Mouse (Mus musculus) heart, adult 9 months (tissue): ENCODE data around the gene Git1.

Experiments used
- DNase-seq, 2 experiments: peaks; one replicate each; pipeline ENCODE4 v3.0.0; 2022; ENCODE audit warnings: low spot score in 2 of 2

The Git1 gene

DNA sequence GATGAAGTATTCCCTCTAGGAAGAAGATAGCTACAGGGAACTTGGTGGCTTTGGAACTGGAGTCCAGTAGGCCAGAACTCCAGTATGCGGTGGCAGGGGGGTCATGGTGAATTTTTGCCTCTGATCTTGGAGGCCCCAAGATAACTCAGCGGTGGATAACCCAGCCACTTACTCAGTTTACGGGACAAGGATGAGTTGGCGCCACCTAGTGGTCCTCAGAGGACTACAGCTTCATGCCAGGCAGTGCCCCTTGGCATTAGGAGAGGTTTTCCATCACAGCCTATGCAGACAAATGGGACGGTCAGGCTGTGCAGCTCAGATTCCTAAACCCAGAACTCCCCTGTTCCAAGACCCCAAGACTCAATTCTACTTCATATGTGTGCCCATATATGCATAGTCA is 8.0 kb downstream of the Git1 start:
- peak in 1 of 2 experiments; percentile 79 for DNase-seq

DNA sequence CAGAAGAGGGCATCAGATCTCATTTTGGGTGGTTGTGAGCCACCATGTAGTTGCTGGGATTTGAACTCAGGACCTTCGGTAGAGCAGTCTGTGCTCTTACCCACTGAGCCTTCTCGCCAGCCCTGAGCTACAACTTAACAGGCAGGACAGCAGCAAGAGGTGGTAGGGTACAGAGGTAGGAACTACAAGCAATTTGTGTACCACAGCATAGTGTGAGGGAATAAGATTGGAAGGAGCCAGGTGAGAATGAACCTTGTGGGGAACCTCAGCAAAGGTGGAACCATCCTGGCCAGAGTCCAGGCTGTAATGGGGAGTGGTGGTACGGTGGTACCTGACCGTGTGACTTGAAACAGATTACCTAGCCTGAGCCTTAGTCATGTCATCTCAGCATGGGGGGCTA is 8.6 kb downstream of the Git1 start:
- DNase-seq = no peak

DNA sequence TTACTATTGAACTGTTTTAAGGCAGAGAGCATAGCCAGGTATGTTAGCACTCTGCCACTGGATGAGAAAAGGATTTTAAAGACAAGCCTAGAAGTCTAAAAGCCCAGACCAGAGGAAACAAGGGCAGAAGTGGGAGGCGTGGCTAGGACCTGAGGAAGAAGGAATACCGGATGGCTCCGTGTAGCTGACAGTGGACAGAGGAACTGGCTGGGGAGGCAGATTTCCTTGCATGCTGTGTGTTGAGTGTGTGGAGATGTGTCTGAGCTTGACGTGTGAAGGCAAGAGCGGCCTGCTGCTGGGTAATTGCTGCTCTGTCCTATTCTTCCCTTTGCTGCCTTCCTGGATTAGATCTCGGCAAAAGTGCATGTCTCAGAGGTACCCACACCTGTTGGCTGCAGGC is 9.1 kb downstream of the Git1 start:
- DNase-seq = no peak

DNA sequence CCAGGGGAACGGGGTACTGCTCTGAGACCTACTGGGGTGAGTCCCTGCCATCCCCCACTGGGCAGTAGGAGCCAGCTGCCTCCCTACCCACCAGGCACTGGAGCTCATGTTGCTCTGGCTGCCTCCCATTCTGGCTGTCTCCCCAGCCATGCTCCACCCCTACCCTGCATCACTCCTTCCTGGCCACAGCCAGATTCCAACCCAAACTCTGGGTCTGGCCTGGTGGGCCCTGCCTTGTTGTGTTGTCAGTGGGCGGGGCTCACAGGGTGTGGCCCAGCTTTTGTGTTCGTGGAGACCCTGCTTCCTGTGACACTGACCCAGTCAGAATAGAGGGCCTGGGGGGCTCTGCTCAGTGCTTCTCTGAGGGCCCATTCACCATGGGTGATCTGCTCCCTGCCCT is 10.1 kb downstream of the Git1 start:
- DNase-seq = peak in 1 of 2 experiments; percentile 51

DNA sequence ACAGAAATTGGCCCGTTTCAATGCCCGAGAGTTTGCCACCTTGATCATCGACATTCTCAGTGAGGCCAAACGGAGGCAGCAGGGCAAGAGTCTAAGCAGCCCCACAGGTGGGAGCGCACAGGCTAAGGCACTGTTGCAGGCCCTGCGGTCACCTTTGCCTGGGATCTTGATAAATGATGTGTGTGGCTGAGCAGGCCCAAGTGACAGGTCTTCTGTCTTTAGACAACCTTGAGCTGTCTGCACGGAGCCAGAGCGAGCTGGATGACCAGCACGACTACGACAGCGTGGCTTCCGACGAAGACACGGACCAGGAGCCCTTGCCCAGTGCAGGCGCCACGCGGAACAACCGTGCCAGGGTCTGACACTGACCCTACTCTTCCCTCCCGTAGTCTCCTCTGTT is 11.0 kb downstream of the Git1 start:
- DNase-seq = no peak

DNA sequence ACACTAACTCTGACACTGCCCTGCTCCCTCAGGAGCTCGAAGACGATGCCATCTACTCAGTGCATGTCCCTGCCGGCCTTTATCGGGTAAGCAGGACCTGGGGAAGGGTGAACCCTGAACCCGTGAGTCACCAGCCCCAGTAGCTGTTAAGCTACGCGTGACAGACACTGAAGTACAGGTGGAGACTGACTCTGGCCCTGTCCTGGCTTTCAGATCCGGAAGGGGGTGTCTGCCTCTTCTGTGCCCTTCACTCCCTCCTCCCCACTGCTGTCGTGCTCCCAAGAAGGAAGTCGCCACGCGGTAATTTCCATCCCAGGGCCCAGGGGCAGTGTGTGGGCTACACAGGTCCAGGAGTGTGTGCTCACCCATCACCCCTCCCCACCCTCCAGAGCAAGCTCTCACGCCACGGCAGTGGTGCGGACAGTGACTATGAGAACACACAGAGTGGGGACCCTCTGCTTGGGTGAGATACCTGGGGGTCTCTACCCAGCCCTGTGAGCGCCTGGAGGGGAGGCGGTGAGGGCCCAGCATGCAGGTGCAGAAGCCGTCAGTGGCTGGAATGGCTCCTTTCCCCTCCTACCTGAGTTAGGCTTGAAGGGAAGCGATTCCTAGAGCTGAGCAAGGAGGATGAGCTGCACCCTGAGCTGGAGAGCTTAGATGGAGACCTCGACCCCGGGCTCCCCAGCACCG is 12.1 kb downstream of the Git1 start:
- no peak for DNase-seq

DNA sequence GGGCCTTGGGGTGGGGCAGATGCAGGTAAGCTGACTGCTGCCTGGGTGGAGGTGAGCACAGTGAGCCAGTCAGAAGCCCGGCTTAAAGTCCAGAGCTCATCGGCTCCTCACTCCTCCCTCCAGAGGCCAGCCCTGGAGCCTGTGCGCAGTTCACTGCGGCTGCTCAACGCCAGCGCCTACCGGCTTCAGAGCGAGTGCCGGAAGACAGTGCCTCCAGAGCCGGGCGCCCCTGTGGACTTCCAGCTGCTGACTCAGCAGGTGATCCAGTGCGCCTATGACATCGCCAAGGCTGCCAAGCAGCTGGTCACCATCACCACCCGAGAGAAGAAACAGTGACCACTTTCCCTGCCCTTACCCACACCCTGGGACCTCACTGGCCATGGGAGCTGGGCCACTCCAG is 12.9 kb downstream of the Git1 start:
- DNase-seq = no peak

DNA sequence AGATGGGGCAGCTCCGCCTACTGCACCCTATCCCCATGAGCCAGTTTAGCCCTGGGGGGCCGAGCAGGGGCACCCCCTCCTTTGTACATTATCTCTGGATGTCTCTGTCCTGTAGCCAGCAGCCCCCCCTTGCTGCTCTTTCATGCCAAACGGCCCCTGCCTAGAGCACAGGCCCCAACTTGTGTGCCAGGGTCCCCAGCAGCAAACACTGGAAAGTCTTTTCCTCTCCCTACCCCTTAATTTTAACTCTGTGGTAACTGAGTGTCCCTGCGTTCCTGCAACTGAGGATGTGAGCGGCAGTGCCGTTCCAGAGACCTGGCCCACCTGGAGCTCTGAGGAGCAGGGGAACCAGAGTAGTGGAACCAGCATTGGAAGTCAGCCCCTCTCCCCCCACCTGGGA is 13.6 kb downstream of the Git1 start:
- DNase-seq = no peak

DNA sequence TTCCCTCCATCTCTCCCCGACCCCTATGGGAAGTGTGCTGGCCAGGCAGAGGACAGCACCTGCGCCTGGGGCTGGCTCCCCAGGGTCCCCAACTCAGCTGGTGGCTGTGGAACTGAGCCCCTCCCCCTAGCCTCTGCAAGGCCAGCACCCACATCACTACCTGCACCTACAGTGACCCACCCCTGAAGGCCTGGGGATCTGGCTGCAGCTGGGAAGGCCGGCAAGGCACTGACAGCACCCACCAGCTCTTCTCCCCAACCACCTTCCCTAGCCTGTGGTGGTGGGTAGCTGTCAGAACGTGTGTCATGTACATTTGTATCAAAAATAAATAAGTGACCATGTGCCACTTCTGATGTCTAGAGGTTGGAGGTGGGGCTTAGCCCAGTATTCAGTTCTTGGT is 14.1 kb downstream of the Git1 start:
- DNase-seq = no peak

DNA sequence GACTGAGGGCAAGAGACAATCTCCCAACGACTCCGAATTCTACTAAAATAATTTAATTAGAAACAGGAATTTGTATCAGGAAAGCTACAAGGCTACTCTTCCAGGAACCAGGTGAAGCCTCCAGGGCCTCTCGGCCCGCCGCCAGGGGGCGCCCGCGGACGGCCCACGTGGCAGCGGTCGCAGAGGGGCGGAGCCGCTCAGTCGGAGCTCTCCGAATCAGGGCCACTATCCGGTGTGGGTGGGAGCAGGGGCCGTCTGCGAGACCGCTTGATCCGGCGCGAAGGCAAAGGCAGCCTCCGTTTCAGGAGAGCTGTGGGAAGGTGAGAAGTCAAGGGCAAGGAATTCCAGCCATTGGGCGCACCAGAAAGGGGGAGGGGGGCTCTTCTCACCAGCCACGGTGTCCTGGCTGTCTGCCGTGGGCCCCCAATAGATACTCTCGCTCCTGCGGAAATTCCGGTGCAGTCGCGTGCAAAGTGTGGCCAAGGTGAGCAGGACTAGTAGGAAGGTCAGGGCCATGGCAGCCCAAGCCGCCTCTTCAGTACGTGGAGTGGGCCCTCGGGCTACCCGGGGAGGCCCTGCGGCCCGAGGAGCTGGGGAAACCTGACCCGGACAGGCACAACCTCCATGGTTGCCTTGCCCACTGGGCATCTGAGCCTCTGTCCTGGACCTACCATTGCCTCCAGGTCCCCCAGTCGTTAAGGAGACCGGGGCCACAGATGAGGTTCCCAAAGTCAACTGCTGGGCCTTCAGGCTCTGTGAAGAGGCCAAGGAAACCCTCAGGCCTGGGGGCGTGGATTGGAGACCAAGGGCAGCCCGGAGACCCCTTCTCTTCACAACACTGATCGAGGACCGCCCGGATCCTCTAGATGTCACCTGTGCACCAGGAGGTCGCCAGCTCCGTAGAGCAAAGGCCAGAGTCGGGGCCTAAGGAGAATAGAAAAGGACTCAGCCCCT is 15.0 kb downstream of the Git1 start:
- DNase-seq = peak; percentile 81 to 83

DNA sequence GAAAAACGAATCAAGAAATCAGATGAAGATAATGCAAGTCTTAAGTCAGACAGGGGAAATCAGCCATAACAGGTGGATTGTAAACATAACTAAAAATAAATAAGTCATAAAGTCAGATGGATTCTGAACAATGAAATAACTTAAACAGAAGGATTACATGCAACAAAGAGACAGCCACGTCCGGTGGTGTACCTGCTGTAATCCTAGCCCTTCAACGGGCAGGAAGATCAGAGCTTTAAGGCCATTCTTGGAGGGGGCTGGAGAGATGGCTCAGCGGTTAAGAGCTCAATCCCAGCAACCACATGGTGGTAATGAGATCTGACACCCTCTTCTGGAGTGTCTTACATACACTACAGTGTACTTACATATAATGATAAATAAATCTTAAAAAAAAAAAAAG is 18.0 kb downstream of the Git1 start:
- DNase-seq = no peak

DNA sequence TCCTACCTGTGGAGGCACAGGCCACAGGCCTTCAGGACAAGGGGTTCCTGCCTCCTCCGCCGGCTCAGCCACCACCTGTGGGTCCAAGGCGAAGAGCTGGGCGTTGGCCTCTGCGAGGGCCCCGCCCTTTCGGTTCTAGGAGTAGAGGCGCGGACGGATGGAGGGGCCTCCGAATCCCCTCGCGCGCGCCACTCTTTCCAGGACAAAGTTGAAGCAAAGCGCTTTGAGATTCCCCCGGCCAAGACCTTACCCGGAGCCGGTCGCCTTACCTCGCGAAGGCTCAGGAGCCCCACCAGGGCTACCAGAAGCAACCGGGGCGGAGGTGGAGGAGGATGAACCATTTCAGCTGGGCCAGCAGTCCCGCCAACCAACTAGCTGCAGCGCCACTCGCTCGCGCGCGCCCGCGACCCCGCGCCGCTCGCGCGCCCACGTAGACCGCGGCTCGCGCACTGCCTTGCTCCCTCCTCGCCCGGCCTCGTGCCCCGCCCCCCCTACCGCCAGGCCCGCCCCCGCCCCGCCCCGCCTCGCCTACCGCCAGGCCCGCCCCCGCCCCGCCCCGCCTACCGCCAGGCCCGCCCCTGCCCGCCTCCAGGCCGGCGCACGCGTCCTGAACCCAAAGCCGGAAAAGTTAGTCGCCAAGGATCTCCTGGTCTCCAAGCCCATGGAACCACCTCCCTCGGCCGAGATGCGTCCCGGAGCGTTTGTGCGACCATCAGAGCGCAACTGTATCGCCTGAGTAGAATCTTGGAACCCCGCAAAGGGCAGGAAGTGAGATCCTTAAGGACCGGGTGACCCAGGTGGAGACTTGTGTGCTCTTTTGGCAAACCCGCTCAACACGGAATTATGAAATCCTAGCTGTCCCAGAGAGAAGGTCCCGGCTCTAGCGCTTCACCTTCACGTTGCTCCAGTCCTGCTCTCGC is 19.8 kb downstream of the Git1 start:
- DNase-seq = peak; percentile 88

DNA sequence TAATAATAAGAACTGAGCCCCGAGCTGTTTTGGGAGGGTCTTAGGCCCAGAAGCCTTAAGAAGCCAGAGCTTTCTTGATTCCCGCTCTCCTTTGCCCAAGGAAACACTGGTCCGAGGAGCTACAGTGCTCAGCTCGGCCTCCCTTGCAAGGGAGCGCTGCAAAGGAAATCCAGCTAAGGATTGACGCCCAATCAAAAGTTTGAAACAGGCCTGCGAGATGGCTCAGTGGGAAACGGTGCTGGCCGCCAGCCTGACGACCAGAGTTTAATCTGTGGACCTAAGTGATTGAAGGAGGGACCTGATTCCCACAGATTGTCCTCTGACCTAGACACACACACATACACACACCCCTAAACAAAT is 20.4 kb downstream of the Git1 start:
- no peak for DNase-seq

DNA sequence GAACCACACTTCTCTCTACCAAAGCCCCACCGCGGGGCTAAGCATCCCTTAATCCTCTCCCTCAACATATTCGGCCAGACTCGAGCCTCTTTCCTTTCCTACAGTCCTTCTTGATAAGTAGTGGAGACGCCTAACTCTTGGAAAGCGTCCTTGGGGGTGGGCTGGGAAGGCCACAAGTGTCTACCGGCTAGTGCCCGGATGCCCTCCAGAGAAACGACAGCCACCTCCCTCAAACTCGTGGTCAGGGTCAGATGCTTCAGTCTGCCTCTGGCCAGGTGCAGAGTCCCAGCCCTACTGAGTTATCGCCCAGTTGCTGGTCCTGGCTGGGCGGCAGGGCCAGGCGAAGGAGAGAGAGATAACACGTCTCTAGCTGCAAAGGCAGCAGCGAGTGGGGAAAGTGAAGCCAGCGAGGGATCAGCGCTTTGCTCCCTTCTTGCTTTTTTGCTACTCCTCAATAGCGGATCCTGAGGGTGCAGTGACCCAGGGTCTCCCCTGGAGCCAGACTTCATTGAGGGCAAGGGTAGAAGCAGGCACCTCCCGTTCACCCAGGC is 21.0 kb downstream of the Git1 start:
- DNase-seq = peak in 1 of 2 experiments; percentile 42

DNA sequence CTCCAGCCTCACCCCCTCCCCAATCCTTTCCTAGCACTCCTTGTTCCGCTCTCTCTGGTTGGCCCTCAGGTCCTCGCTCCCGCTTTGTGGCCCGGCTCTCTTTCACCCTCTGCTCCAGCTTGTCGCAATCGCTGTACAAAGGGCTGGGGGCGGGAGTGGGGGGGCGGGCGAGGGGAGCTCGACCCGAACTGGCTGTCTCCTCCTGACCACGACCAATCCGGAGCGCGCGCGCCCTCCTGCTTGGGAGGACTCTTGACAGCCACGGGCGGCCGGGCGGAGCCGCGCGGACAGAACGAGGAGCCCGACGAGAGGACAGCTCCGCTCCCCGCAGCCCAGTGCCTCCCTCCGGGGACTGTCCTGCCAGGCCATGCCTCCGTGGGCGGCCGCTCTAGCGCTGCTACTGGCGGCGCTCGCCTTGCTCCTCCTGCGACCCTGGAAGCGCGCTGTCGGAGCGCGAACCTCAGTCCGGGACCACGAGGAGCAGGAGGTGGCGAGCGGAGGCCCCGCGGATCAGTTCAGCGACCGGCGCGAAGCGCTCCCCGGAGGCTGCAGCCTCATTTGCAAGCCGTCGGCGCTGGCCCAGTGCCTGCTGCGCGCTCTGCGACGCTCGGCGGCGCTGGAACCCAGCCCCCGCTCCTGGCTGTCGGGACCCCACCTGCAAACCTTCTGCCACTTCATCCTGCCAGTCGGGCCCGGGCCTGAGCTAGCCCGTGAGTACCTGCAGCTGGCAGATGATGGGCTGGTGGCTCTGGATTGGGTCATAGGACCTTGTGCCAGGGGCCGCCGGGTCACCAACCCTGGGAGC is 21.7 kb downstream of the Git1 start, which contains the start of gene Abhd15:
TSS of gene Abhd15 (plus strand) at position 290 of the 805 bp plus-strand sequence.
- DNase-seq = peak; percentile 84

DNA sequence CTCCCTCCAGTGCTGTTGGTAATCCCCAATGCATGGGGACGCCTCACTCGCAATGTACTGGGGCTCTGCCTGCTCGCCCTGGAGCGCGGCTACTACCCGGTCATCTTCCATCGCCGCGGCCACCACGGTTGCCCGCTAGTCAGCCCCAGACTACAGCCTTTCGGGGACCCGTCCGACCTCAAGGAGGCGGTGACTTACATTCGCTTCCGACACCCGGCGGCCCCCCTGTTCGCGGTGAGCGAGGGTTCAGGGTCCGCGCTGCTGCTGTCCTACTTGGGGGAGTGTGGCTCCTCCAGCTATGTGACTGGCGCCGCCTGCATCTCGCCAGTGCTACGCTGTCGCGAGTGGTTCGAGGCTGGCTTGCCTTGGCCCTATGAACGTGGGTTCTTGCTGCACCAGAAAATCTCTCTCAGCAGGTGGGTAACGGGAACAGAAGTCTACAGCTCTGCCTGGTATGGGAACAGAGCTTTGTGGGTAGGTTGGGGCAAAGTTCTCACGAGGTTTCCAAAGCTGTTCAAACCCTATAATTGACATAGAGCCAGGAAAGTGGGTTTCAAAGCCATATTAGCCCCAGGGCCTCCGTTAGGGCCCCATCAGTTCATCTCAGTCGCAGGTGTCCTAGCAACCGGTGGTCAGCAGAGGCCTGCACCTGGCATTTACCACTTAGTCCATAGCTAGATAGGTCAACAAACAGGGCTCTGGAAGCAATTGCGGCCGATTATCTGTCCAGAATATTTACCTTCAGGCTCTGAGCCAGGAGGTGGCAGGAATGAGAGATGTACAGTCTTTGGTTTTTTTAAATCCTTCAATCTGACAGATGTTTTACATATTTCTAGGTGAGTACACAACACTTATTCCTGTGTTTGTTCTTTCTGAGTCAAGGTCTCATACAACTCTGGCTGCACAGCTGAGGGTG is 22.5 kb downstream of the Git1 start, which contains the start of gene Trp53i13:
TSS of gene Trp53i13 (minus strand) at position 344 of the 916 bp plus-strand sequence.
- DNase-seq = peak in 1 of 2 experiments; percentile 33

DNA sequence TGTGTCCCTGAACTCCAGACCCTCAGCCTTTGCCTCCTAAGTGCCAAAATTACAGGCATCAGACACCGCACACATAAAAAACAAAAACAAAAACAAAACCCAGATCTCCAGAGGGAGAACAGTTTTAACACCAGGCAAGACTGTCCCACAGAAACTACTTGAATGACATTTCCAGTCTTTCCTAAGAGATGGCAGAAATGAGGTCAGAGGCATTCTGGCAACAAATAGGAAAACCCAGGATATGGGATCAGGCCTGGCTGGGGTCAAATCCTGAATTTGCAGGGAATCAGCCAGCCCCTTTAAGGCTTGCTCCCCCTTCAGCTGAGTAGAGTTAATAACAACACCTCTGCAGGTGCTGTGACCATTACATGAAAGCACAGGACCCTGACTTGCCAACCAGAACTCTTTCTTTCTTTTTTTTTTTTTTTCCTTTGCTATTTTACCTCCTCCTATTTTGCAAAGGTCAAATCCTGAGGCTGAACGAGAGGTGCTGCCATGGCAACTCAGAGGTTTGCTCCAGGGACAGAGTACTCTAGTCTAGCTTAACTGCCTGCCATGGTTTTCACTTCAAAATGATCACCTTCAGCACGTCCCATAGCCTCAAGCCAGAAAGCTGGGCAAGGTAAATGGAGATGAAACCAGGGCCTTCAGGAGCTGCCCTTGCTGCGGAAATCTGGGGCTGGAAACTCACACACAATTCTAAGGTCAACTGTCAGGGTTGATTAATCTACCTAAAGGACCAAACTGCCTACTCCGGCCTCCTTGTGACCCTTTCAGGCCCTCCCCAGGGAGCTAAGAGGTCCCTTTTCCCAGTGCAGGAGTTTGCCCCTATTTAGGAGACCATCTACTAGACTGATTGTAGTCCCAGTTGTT is 23.4 kb downstream of the Git1 start:
- DNase-seq = no peak

DNA sequence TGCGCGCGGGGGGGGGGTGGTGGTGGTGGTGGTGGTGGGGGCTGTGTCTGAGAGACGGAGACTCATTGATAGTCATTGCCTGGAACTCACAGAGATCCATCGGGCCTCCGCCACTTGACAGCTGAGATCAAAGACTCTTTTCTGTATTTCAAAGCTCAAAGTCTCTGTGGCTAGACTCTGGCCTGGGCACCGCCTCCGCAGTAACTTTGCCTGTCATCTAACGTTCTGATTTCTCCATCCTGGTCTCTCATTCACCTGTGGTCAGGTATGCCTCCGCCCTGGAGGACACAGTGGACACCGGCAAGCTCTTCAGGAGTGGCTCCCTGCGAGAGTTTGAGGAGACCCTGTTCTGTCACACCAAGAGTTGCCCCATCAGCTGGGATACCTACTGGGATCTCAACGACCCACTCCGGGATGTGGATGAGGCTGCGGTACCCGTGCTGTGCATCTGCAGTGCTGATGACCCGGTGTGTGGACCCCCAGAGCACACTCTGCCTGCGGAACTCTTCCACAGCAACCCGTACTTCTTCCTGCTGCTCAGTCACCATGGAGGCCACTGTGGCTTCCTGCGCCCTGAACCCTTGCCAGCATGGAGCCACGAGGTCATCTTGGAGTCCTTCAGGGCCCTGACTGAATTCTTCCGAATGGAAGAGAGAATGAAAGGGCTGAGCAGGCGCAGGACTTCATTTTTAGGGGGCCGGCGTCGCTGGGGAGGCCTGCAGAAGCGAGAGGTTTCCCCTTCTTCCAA is 24.9 kb downstream of the Git1 start:
- no peak for DNase-seq
